Mouse (Mus musculus) urinary bladder, postnatal 4 days (tissue): ENCODE measurements around the gene Wasf1.

ENCODE experiments used
- DNase-seq, 2 experiments: peaks; one replicate each; pipeline ENCODE4 v3.0.0; 2021 to 2022; ENCODE audit warnings: low spot score in 2 of 2

Wasf1 gene

GRCm38 (mm10) chr10:40983761-40984160, 100.5 kb downstream of the Wasf1 start:
- no peak for DNase-seq

- DNase-seq: no peak
Observed at GRCm38 (mm10) chr10:40984600-40984999, 101.3 kb downstream of the Wasf1 start.

DNA sequence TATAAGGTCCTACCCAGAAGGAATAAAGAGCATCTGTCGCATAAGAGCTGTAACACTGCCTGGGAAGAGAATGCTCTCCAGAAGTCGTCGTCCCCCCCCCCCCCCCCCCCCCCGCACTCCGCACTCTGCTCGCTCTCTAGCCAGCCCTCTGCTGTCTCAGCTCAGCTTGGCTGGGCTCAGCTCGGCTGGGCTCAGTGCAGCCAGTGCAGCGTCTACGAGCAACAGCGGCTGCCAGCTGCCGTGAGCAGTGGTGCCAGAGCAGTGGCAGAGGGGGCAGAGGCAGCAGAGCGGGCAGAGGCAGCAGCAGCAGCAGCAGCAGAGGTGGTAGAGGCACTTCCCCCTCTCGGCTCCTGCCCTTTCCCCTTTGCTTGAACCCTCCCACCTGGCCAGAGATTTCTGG, 102.1 kb downstream of the Wasf1 start:
- DNase-seq: no peak
